7 mouse cellular contexts compared by ENCODE assay signal in genomic region chr17:35201787-35202186, GRCm38 (mm10). TPM values are rescaled to one million over a fixed set of nuclear protein-coding genes. Genes with fewer than 3 reads are reported as not detected.
DNase-seq lines count a peak whose midpoint lies in the region; ATAC-seq and TF ChIP-seq lines count a peak whose summit lies in the region.

Gene Tnf, minus strand, starts transcription at chr17:35202007.

- DNase-seq in kidney, postnatal 0 days (ENCODE audit: low spot score), result peak; percentile 54
- no peak for DNase-seq in cerebellum, adult 11 months
- no peak for DNase-seq in cerebellum, adult 11-12 months

- H3K27ac ChIP-seq in embryonic facial prominence, embryonic 15.5 days (replicated peaks), result no peak within 1 kb of the TSS
- H3K27ac ChIP-seq in kidney, postnatal 0 days, result no peak within 1 kb of the TSS
- no peak within 1 kb of the TSS for H3K27ac ChIP-seq in hindbrain, embryonic 16.5 days (ENCODE audit: low read depth, low read length)

- H3K36me3 ChIP-seq in embryonic facial prominence, embryonic 15.5 days, result no peaks in the 10 kb centered on the region
- no peaks in the 10 kb centered on the region for H3K36me3 ChIP-seq in kidney, postnatal 0 days (ENCODE audit: insufficient read depth, low read length)
- peaks cover 16% of the 10 kb centered on the region for H3K36me3 ChIP-seq in megakaryocyte, embryonic 14.5 days (replicated peaks; ENCODE audit: low read length)
- no peaks in the 10 kb centered on the region for H3K36me3 ChIP-seq in hindbrain, embryonic 16.5 days (ENCODE audit: control insufficient read depth, insufficient read depth, low read length)

- peak within 1 kb of the TSS; percentile 10; the same call in 1 of the 2 replicates for H3K4me3 ChIP-seq in embryonic facial prominence, embryonic 15.5 days (replicated peaks)
- H3K4me3 ChIP-seq in kidney, postnatal 0 days (replicated peaks; ENCODE audit: low read depth, low read length), result no peak within 1 kb of the TSS
- peak within 1 kb of the TSS; percentile 95 for H3K4me3 ChIP-seq in megakaryocyte, embryonic 14.5 days (replicated peaks)
- no peak within 1 kb of the TSS for H3K4me3 ChIP-seq in hindbrain, embryonic 16.5 days (ENCODE audit: low read length)

- ATAC-seq in activated CD4-positive, CD25-positive, alpha-beta regulatory T cell, adult 4 months, result peak; percentile 6
- no peak for ATAC-seq in embryonic facial prominence, embryonic 15.5 days (ENCODE audit: insufficient number of reproducible peaks, low FRiP score, low TSS enrichment, low read depth)
- no peak for ATAC-seq in kidney, postnatal 0 days (replicated peaks; ENCODE audit: low FRiP score, low read depth)
- no peak for ATAC-seq in hindbrain, embryonic 16.5 days

- no peak within 1 kb of the TSS for H3K9ac ChIP-seq in embryonic facial prominence, embryonic 15.5 days
- H3K9ac ChIP-seq in kidney, postnatal 0 days (ENCODE audit: low read depth, low read length), result no peak within 1 kb of the TSS
- no peak within 1 kb of the TSS for H3K9ac ChIP-seq in hindbrain, embryonic 16.5 days (ENCODE audit: low read depth, low read length)

- WGBS in embryonic facial prominence, embryonic 15.5 days, result 41% methylated on average over 13 of the region's 13 CpGs
- 23% methylated on average over 13 of the region's 13 CpGs for WGBS in kidney, postnatal 0 days
- WGBS in hindbrain, embryonic 16.5 days, result 48% methylated on average over 13 of the region's 13 CpGs

- H3K27me3 ChIP-seq in embryonic facial prominence, embryonic 15.5 days, result peaks cover 25% of the 10 kb centered on the region
- no peaks in the 10 kb centered on the region for H3K27me3 ChIP-seq in kidney, postnatal 0 days (ENCODE audit: insufficient read depth, low read length)
- peaks cover 15% of the 10 kb centered on the region for H3K27me3 ChIP-seq in megakaryocyte, embryonic 14.5 days (replicated peaks)
- H3K27me3 ChIP-seq in hindbrain, embryonic 16.5 days (replicated peaks; ENCODE audit: control insufficient read depth, insufficient read depth, low read length), result peaks cover 12% of the 10 kb centered on the region

- H3K4me1 ChIP-seq in embryonic facial prominence, embryonic 15.5 days, result peaks cover 8% of the 10 kb centered on the region; the same call in 1 of the 2 replicates
- no peaks in the 10 kb centered on the region for H3K4me1 ChIP-seq in kidney, postnatal 0 days (replicated peaks; ENCODE audit: insufficient read depth, low read length)
- H3K4me1 ChIP-seq in megakaryocyte, embryonic 14.5 days, result peaks cover 76% of the 10 kb centered on the region
- H3K4me1 ChIP-seq in hindbrain, embryonic 16.5 days (ENCODE audit: control insufficient read depth, insufficient read depth, low read depth, low read length), result no peaks in the 10 kb centered on the region

- no peaks in the 10 kb centered on the region for H3K9me3 ChIP-seq in embryonic facial prominence, embryonic 15.5 days (replicated peaks)
- no peaks in the 10 kb centered on the region for H3K9me3 ChIP-seq in kidney, postnatal 0 days (replicated peaks; ENCODE audit: low read length)
- no peaks in the 10 kb centered on the region for H3K9me3 ChIP-seq in megakaryocyte, embryonic 14.5 days
- H3K9me3 ChIP-seq in hindbrain, embryonic 16.5 days (ENCODE audit: control insufficient read depth, low read length), result no peaks in the 10 kb centered on the region

- peak within 1 kb of the TSS; percentile 2; the same call in 1 of the 2 replicates for H3K4me2 ChIP-seq in embryonic facial prominence, embryonic 15.5 days (replicated peaks)
- H3K4me2 ChIP-seq in kidney, postnatal 0 days (ENCODE audit: low read length), result peak within 1 kb of the TSS; percentile 4; the same call in 1 of the 2 replicates
- no peak within 1 kb of the TSS for H3K4me2 ChIP-seq in hindbrain, embryonic 16.5 days (ENCODE audit: low read length)

- no peak for TF ChIP-seq CTCF in kidney, postnatal 0 days (IDR thresholded peaks at IDR 0.05; ENCODE audit: low read depth)

RNA-seq across cellular contexts. Expression of gene Tnf, which starts in this region (rescaled TPM):
- 10 to 100 TPM; 21.5 to 21.6 TPM for polyA plus RNA-seq in activated CD4-positive, CD25-positive, alpha-beta regulatory T cell, adult 4 months (2017; shearing (Covaris generic))
- 0.47 and 0.76 TPM in 2 replicates for polyA plus RNA-seq in embryonic facial prominence, embryonic 15.5 days (2015; fragmentation: Nextera tagmentation; extraction: Ambion mirVana)
- polyA plus RNA-seq in kidney, postnatal 0 days (2015; fragmentation: Nextera tagmentation; extraction: Ambion mirVana), result 0.19 and 0.25 TPM in 2 replicates
- polyA plus RNA-seq in megakaryocyte, embryonic 14.5 days (2012; ENCODE audit: insufficient read depth, low replicate concordance), result 2.9 and 3.5 TPM in 2 replicates
- not detected in 2 replicates for polyA plus RNA-seq in hindbrain, embryonic 16.5 days (2015; fragmentation: Nextera tagmentation; extraction: Ambion mirVana)

Comparison
In these comparisons a context has a peak if more than half of its experiments do, and no peak if none do; other contexts are left out.
1. Peak in DNase-seq and H3K4me2 ChIP-seq in kidney, postnatal 0 days; RNA of the gene not detected or under 1 TPM.
2. H3K4me3 ChIP-seq: peak in embryonic facial prominence, embryonic 15.5 days (single experiment) and megakaryocyte, embryonic 14.5 days (single experiment); none in kidney, postnatal 0 days (single experiment) and hindbrain, embryonic 16.5 days (single experiment).